Mouse (Mus musculus) liver, embryonic 14.5 days (tissue): ENCODE results near the gene Chd4.

Source experiments
- CTCF ChIP-seq: IDR thresholded peaks from 2 replicates; pipeline ENCODE4 v1.5.1; 2016; ENCODE audit warnings: antibody characterized with exemption, low read depth, control low read depth
- EP300 ChIP-seq: IDR thresholded peaks from 2 replicates; pipeline ENCODE4 v1.6.1; 2016; ENCODE audit warnings: antibody characterized with exemption, low read depth

DNA sequence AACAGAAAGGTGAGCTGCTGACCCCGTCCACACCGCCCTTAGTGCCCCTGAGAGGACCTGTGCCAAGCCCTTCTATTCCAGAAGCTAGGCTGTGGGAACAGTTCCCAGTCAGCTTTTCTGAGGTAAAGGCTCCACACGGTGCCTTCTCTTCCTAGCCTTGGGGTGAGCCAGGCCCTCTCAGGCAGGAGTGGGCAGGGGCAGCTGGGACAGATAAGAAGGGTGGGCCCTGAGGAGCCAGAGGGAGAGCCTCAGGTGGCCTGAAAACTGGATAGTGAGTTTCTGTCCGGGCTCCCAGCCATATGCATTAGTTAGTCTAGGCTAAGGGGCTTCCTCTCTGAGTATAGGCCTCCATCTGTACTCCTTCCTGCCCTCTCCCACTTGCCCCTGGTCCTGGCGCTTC, 33.3 kb upstream of the Chd4 start:
- TF ChIP-seq CTCF, result no peak
- no peak for TF ChIP-seq EP300
